Mouse (Mus musculus): ENCODE measurements around the gene BC030870.

GRCm38 (mm10) chr8:65067694-65068472 lies 61.5 kb downstream of the BC030870 start:
- no peak for TF ChIP-seq POLR2A (IDR thresholded peaks at IDR 0.05; ENCODE audit: insufficient read depth, low read length)
- no peak for TF ChIP-seq CTCF (IDR thresholded peaks at IDR 0.05; ENCODE audit: low read depth, low read length)
- peak; percentile 51; the same call in 1 of the 2 replicates for TF ChIP-seq EP300 (IDR thresholded peaks at IDR 0.05; ENCODE audit: insufficient read depth, low read depth, low read length)
